Comparison of ENCODE assay signal across 24 mouse cellular contexts in genomic region chr10:60904351-60904750, GRCm38 (mm10).
"Had no signal": no experiment of that assay in that cellular context is flagged by ENCODE, and none has a peak within 500 bp of the region (broad histone marks: within the 10 kb centered on the region; RNA-seq: fewer than 3 reads in every experiment).

No protein-coding gene starts in this region.

- H3K4me3 ChIP-seq: heart, adult 2 months; heart, embryonic 13.5 days; heart, embryonic 15.5 days; hindbrain, embryonic 13.5 days; hindbrain, embryonic 15.5 days; kidney, embryonic 15.5 days; limb, embryonic 13.5 days had no signal

- DNase-seq: forebrain, postnatal 0 days; gastrocnemius, postnatal 14 days; gastrocnemius, postnatal 36 days; heart, adult 2 months; heart, postnatal 14 days; heart, postnatal 36 days; kidney, adult 11 months; kidney, adult 2 months; kidney, adult 9 months; kidney, postnatal 14 days; kidney, postnatal 36 days; layer of hippocampus, adult 9-11 months; layer of hippocampus, postnatal 36 days; left cerebral cortex, postnatal 4 days had no signal

- ATAC-seq: forebrain, postnatal 0 days; hindbrain, postnatal 0 days; intestine, embryonic 16.5 days had no signal

- H3K4me2 ChIP-seq: heart, embryonic 11.5 days; heart, embryonic 13.5 days; heart, embryonic 15.5 days; hindbrain, embryonic 13.5 days; hindbrain, embryonic 15.5 days; kidney, embryonic 15.5 days; limb, embryonic 13.5 days had no signal

- H3K36me3 ChIP-seq: heart, embryonic 13.5 days; heart, embryonic 15.5 days; hindbrain, embryonic 13.5 days; hindbrain, embryonic 15.5 days; kidney, embryonic 15.5 days; limb, embryonic 13.5 days had no signal

- H3K4me1 ChIP-seq: heart, embryonic 13.5 days; heart, embryonic 15.5 days; hindbrain, embryonic 15.5 days; kidney, embryonic 15.5 days; limb, embryonic 13.5 days had no signal

- H3K9me3 ChIP-seq: heart, embryonic 15.5 days; hindbrain, embryonic 15.5 days; kidney, embryonic 15.5 days had no signal

- H3K27ac ChIP-seq: heart, adult 2 months; heart, embryonic 13.5 days; heart, embryonic 15.5 days; hindbrain, embryonic 13.5 days; hindbrain, embryonic 15.5 days; hindbrain, postnatal 0 days; kidney, embryonic 15.5 days; kidney, postnatal 0 days; limb, embryonic 13.5 days had no signal

- H3K27me3 ChIP-seq: heart, embryonic 13.5 days; heart, embryonic 15.5 days; hindbrain, embryonic 13.5 days; hindbrain, embryonic 15.5 days; kidney, embryonic 15.5 days; limb, embryonic 13.5 days had no signal

- H3K9ac ChIP-seq: forebrain, postnatal 0 days; heart, embryonic 13.5 days; heart, embryonic 15.5 days; hindbrain, embryonic 13.5 days; hindbrain, embryonic 15.5 days; kidney, embryonic 15.5 days; limb, embryonic 13.5 days had no signal
